Mouse (Mus musculus): ENCODE data around the gene Nol10. TPM values are rescaled to one million over a fixed set of nuclear protein-coding genes. Genes with fewer than 3 reads are reported as not detected.

Nol10 gene
- polyA plus RNA-seq, 1 experiment, result 6.3 TPM

- no peak for TF ChIP-seq CTCF (IDR thresholded peaks at IDR 0.05; ENCODE audit: low read depth, low read length)
- no peak for TF ChIP-seq POLR2A (IDR thresholded peaks at IDR 0.05; ENCODE audit: borderline replicate concordance, low read depth, low read length)
- no peak overlapping the region for H3K27ac ChIP-seq (ENCODE audit: insufficient read depth, low read depth, low read length)
- no peak overlapping the region for H3K4me3 ChIP-seq (ENCODE audit: insufficient read depth, low read length)
- no peaks in the 10 kb centered on the region for H3K4me1 ChIP-seq (ENCODE audit: control insufficient read depth, insufficient read depth, low read length)
Observed at GRCm38 (mm10) chr12:17397150-17397549, 48.9 kb downstream of the Nol10 start.

- Histone ChIP-seq H3K4me3 (ENCODE audit: insufficient read depth, low read length) (no peak overlapping the region), H3K27ac (ENCODE audit: insufficient read depth, low read depth, low read length) (no peak overlapping the region), H3K4me1 (ENCODE audit: control insufficient read depth, insufficient read depth, low read length) (no peaks in the 10 kb centered on the region)
- no peak for TF ChIP-seq POLR2A (IDR thresholded peaks at IDR 0.05; ENCODE audit: borderline replicate concordance, low read depth, low read length)
- no peak for TF ChIP-seq CTCF (IDR thresholded peaks at IDR 0.05; ENCODE audit: low read depth, low read length)
Observed at GRCm38 (mm10) chr12:17401419-17401818, 53.2 kb downstream of the Nol10 start.

- TF ChIP-seq CTCF (IDR thresholded peaks at IDR 0.05; ENCODE audit: low read depth, low read length) (no peak), POLR2A (IDR thresholded peaks at IDR 0.05; ENCODE audit: borderline replicate concordance, low read depth, low read length) (no peak)
- Histone ChIP-seq H3K27ac (ENCODE audit: insufficient read depth, low read depth, low read length) (no peak overlapping the region), H3K4me1 (ENCODE audit: control insufficient read depth, insufficient read depth, low read length) (no peaks in the 10 kb centered on the region)
Observed at GRCm38 (mm10) chr12:17402116-17402515, 53.9 kb downstream of the Nol10 start.

GRCm38 (mm10) chr12:17403998-17404397 lies 55.7 kb downstream of the Nol10 start:
- TF ChIP-seq CTCF (IDR thresholded peaks at IDR 0.05; ENCODE audit: low read depth, low read length), result no peak
- TF ChIP-seq POLR2A (IDR thresholded peaks at IDR 0.05; ENCODE audit: borderline replicate concordance, low read depth, low read length), result no peak
- Histone ChIP-seq H3K4me3 (ENCODE audit: insufficient read depth, low read length) (no peak overlapping the region), H3K27ac (ENCODE audit: insufficient read depth, low read depth, low read length) (no peak overlapping the region), H3K4me1 (ENCODE audit: control insufficient read depth, insufficient read depth, low read length) (no peaks in the 10 kb centered on the region)

More at GRCm38 (mm10) chr12:17402116-17402515, 53.9 kb downstream of the Nol10 start:
- H3K4me3 ChIP-seq (ENCODE audit: insufficient read depth, low read length), result no peak overlapping the region

GRCm38 (mm10) chr12:17406825-17407224 lies 58.6 kb downstream of the Nol10 start:
- no peak for TF ChIP-seq POLR2A (IDR thresholded peaks at IDR 0.05; ENCODE audit: borderline replicate concordance, low read depth, low read length)
- no peak for TF ChIP-seq CTCF (IDR thresholded peaks at IDR 0.05; ENCODE audit: low read depth, low read length)
- Histone ChIP-seq H3K27ac (ENCODE audit: insufficient read depth, low read depth, low read length) (no peak overlapping the region), H3K4me3 (ENCODE audit: insufficient read depth, low read length) (no peak overlapping the region), H3K4me1 (ENCODE audit: control insufficient read depth, insufficient read depth, low read length) (no peaks in the 10 kb centered on the region; the same call in 1 of the 2 replicates)

GRCm38 (mm10) chr12:17408312-17408711 lies 60.1 kb downstream of the Nol10 start:
- H3K4me1 ChIP-seq (ENCODE audit: control insufficient read depth, insufficient read depth, low read length), result no peaks in the 10 kb centered on the region; the same call in 1 of the 2 replicates
- no peak overlapping the region for H3K4me3 ChIP-seq (ENCODE audit: insufficient read depth, low read length)
- no peak overlapping the region for H3K27ac ChIP-seq (ENCODE audit: insufficient read depth, low read depth, low read length)
- TF ChIP-seq CTCF (IDR thresholded peaks at IDR 0.05; ENCODE audit: low read depth, low read length) (no peak), POLR2A (IDR thresholded peaks at IDR 0.05; ENCODE audit: borderline replicate concordance, low read depth, low read length) (no peak)

GRCm38 (mm10) chr12:17411242-17411641 lies 63.0 kb downstream of the Nol10 start:
- no peaks in the 10 kb centered on the region; the same call in 1 of the 2 replicates for H3K4me1 ChIP-seq (ENCODE audit: control insufficient read depth, insufficient read depth, low read length)
- no peak overlapping the region for H3K4me3 ChIP-seq (ENCODE audit: insufficient read depth, low read length)
- TF ChIP-seq POLR2A (IDR thresholded peaks at IDR 0.05; ENCODE audit: borderline replicate concordance, low read depth, low read length) (no peak), CTCF (IDR thresholded peaks at IDR 0.05; ENCODE audit: low read depth, low read length) (no peak)
- no peak overlapping the region for H3K27ac ChIP-seq (ENCODE audit: insufficient read depth, low read depth, low read length)

- H3K27ac ChIP-seq (ENCODE audit: insufficient read depth, low read depth, low read length), result no peak overlapping the region
- TF ChIP-seq CTCF (IDR thresholded peaks at IDR 0.05; ENCODE audit: low read depth, low read length) (no peak), POLR2A (IDR thresholded peaks at IDR 0.05; ENCODE audit: borderline replicate concordance, low read depth, low read length) (no peak)
- H3K4me1 ChIP-seq (ENCODE audit: control insufficient read depth, insufficient read depth, low read length), result no peaks in the 10 kb centered on the region; the same call in 1 of the 2 replicates
- no peak overlapping the region for H3K4me3 ChIP-seq (ENCODE audit: insufficient read depth, low read length)
Observed at GRCm38 (mm10) chr12:17411797-17412526, 63.7 kb downstream of the Nol10 start.

GRCm38 (mm10) chr12:17414734-17415133 lies 66.5 kb downstream of the Nol10 start:
- no peak for TF ChIP-seq POLR2A (IDR thresholded peaks at IDR 0.05; ENCODE audit: borderline replicate concordance, low read depth, low read length)
- TF ChIP-seq CTCF (IDR thresholded peaks at IDR 0.05; ENCODE audit: low read depth, low read length), result no peak
- Histone ChIP-seq H3K27ac (ENCODE audit: insufficient read depth, low read depth, low read length) (no peak overlapping the region), H3K4me3 (ENCODE audit: insufficient read depth, low read length) (no peak overlapping the region), H3K4me1 (ENCODE audit: control insufficient read depth, insufficient read depth, low read length) (no peaks in the 10 kb centered on the region; the same call in 1 of the 2 replicates)

- H3K4me1 ChIP-seq (ENCODE audit: control insufficient read depth, insufficient read depth, low read length), result no peaks in the 10 kb centered on the region
- no peak overlapping the region for H3K4me3 ChIP-seq (ENCODE audit: insufficient read depth, low read length)
- H3K27ac ChIP-seq (ENCODE audit: insufficient read depth, low read depth, low read length), result no peak overlapping the region
- TF ChIP-seq CTCF (IDR thresholded peaks at IDR 0.05; ENCODE audit: low read depth, low read length), result no peak
- TF ChIP-seq POLR2A (IDR thresholded peaks at IDR 0.05; ENCODE audit: borderline replicate concordance, low read depth, low read length), result no peak
Observed at GRCm38 (mm10) chr12:17420168-17420810, 72.0 kb downstream of the Nol10 start.

Data from bone marrow macrophage, adult 2 months (primary cell).